Mouse (Mus musculus) Patski (cell line): ENCODE results near the gene Trub2. TPM values are rescaled to one million over a fixed set of nuclear protein-coding genes. Genes with fewer than 3 reads are reported as not detected.

Source experiments
- ATAC-seq: fragments of 100-300 bp; one replicate; pipeline ENCODE4 v1.8.0; 2021
- CTCF ChIA-PET: fragments of 350-600 bp; sonication (Branson Sonifier 250); formaldehyde crosslinking; loops from one replicate; lab custom pipeline; 2022; ENCODE audit warnings: inconsistent platforms; lab: Charles Lee
- POLR2A ChIA-PET: fragments of 350-600 bp; sonication (Branson Sonifier 250); formaldehyde crosslinking; loops from one replicate; lab custom pipeline; 2022; ENCODE audit warnings: antibody characterized with exemption, inconsistent platforms; lab: Charles Lee
- DNase-seq: peaks from one replicate; pipeline ENCODE4 v3.0.0-alpha.2; 2011; ENCODE audit warnings: low read depth, low spot score
- H3K27me3 ChIP-seq: fragments of 371-371 bp; one replicate; pipeline ENCODE4 v1.5.1; 2021
- CTCF ChIP-seq: fragments of 100-300 bp; IDR thresholded peaks from one replicate; pipeline ENCODE4 v1.5.1; 2021
- in situ Hi-C: fragments of 300-500 bp; cut with MboI; formaldehyde crosslinking; loops from 3 replicates; pipeline ENCODE4 v1.11.1; 2018; ENCODE audit warnings: low pct_unique_long_range_greater_than_20kb, mixed read lengths
- polyA plus RNA-seq: library from polyadenylated mRNA; unstranded; gene quantifications from one replicate; pipeline ENCODE4 v1.2.3, GENCODE M21; 2021

Gene Trub2
- polyA plus RNA-seq, 1 experiment from 2014 or later, result 52.9 TPM

DNA sequence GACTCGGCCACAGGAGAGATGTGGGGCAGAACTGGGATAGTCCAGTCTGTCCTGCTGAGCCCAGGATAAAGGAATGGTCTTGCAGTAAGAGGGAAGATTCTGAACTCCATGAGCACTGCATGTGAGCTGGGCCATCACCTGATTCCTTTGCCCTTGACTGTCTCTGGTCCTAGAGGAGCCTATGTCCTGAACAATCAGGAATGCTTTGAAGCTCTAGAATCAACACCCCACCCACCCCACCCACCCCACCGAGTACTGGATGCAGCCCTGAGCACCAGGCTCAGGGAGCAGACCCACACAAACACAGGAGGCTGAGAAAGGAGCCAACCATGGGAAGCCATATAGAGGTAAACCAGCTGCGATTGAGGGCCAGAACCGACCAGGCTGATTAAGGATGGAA, 39.8 kb downstream of the Trub2 start:
- DNase-seq (no peak), ATAC-seq (no peak)
- CTCF ChIA-PET, result interaction anchor here (0.7 kb wide), 1 partner anchor 21 kb away, joined by 3 read pairs; no protein-coding TSS in a partner anchor
- H3K27me3 ChIP-seq, result no peaks in the 10 kb centered on the region
- in situ Hi-C loops, result no loop called here
- POLR2A ChIA-PET, result no interaction called here
- TF ChIP-seq CTCF, result no peak

DNA sequence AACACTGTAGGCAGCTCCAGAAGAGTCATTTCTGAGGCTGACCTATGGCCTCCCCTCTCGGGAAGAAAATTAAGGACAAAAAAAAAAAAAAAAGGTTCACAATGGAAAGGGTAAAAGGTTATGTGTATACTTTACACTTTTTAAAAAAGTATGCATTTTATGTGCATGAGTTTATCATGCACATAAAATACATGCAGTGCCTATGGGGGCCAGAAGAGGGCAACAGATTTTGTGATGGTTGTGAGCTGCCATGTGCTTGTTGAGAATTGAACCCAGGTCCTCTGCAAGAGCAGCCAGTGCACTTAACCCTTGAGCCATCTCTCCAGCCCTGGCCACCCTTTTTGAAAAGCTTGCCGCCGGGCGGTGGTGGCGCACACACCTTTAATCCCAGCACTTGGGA, 40.5 kb downstream of the Trub2 start:
- CTCF ChIA-PET, result interaction anchor here (0.6 kb wide), 1 partner anchor 1809 kb away, joined by 3 read pairs; no protein-coding TSS in a partner anchor
- POLR2A ChIA-PET, result interaction anchor here (0.7 kb wide), 1 partner anchor 36 kb away, joined by 3 read pairs; no protein-coding TSS in a partner anchor
- no peak for TF ChIP-seq CTCF
- in situ Hi-C loops, result no loop called here
- no peak for DNase-seq
- no peak for ATAC-seq
- H3K27me3 ChIP-seq, result no peaks in the 10 kb centered on the region

DNA sequence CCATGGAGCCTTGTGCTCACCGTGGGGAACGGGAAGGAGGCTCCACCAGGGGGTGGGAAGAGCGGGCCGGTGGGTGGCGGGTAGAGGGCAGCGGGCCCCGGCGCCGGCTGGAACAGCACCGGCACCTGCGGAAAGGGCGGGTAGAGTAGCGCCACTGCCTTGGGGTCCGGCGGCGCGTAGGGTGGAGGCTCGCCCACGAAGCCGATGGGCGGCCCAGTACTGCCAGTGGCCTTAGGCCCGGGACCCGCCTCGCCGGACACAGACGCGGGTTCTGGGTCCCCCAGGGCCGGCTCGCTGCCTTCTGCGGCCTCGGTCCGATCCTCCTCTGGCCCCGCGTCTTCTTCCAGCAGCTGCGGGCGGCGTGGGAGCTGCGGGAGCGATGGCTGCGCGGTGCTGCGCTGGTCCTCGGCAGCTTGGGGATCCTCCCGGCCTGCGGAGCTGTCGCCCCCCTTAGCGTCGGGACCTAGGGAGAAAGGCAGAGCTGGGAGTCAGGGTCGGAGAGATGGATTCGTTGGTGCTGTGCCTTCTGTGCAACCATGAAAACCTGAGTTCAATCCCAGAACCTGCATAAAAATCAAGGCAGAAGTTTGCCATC, 41.0 kb downstream of the Trub2 start:
- in situ Hi-C loops, result no loop called here
- CTCF ChIA-PET, result interaction anchor here (0.6 kb wide), 1 partner anchor 1809 kb away, joined by 3 read pairs; no protein-coding TSS in a partner anchor
- no peak for DNase-seq
- POLR2A ChIA-PET, result interaction anchor here (0.7 kb wide), 1 partner anchor 35 kb away, joined by 3 read pairs; no protein-coding TSS in a partner anchor
- TF ChIP-seq CTCF, result no peak
- no peaks in the 10 kb centered on the region for H3K27me3 ChIP-seq
- no peak for ATAC-seq

DNA sequence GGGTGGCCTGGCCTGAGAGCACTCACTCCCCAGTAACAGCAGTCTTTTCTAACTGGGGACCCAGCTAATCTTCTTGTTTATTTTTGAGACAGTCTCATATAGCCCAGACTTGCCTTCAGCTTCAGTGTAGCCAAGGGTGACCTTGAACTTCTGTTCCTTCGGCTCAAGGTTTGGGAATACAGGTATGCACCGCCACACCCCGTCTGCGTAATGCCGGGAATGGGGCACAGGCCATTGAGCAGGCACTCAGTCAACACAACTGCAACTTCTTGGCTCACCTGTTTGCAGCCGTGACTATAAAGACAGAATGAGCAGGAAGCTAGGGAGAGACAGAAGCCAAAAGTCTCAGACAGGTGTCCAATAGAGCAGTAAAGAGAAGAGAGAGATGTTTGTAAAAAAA, 44.0 kb downstream of the Trub2 start:
- DNase-seq (no peak), ATAC-seq (no peak)
- ChIA-PET POLR2A (interaction anchor here (0.6 kb wide), 1 partner anchor 184 kb away, joined by 4 read pairs; no protein-coding TSS in a partner anchor), CTCF (no interaction called here)
- in situ Hi-C loops, result no loop called here
- no peak for TF ChIP-seq CTCF
- H3K27me3 ChIP-seq, result no peaks in the 10 kb centered on the region

DNA sequence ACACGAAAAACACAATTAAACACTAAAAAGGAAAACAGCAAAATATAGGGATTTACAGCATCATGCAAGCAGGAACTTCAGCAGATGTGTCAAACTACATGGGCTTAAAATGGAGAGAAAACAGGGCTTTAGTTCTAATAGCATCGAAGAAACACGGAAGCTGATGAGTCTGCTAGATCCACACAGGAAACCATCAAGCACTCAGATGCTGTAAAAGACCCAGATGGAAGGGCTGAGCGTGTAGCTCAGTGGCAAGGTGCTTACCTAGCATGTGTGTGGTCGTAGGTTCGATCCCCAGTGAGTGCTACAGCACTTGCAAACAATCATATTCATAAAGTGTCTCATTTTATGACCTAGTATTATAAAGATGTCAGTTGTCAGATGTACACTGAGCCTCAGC, 47.1 kb downstream of the Trub2 start:
- DNase-seq (no peak), ATAC-seq (no peak)
- TF ChIP-seq CTCF, result no peak
- in situ Hi-C loops, result no loop called here
- H3K27me3 ChIP-seq, result no peaks in the 10 kb centered on the region
- ChIA-PET CTCF (no interaction called here), POLR2A (no interaction called here)

DNA sequence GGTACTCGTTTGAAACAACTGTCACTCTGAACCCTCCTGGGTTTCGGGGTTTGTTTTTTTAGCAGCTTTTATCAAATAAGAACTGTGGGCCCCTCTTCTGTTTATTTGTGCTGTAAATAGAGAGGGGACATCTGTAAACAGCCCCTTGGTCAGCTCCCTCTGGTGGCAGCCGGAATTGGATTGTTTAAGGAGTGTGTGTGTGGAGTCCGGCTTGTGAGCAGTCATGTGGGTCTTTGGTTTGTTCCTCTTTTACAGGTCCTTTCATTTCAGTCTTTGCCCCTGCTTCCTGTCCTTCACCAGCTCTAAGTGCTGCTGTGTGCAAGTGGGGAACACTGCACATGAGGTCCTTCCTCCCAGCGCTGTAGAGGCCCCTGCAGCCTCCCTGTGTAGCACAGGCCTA, 48.9 kb downstream of the Trub2 start:
- CTCF ChIA-PET, result no interaction called here
- H3K27me3 ChIP-seq, result no peaks in the 10 kb centered on the region
- TF ChIP-seq CTCF, result no peak
- ATAC-seq (no peak), DNase-seq (no peak)
- POLR2A ChIA-PET, result no interaction called here
- in situ Hi-C loops, result no loop called here

DNA sequence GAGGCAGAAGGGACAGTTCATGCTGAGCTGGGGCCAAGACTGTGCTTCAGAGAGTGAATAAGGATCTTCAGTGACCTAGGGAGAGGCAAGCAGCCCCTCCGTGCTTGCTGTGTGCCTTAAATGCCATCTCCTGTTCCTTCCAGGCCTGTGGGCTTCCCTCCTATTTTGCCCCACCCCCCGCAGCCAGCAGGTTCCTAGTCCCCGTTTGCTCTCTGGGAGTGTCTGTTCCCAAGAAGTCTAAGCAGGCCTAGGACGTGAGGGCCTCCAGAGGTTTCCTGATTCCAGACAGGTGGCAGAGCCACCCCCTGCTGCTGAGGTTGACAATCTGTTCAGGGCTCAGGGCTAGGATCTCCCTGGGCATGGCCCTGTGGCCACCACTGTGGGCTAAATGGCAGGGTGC, 49.5 kb downstream of the Trub2 start:
- no peaks in the 10 kb centered on the region for H3K27me3 ChIP-seq
- no peak for ATAC-seq
- POLR2A ChIA-PET, result no interaction called here
- CTCF ChIA-PET, result no interaction called here
- DNase-seq, result no peak
- TF ChIP-seq CTCF, result no peak
- in situ Hi-C loops, result no loop called here

DNA sequence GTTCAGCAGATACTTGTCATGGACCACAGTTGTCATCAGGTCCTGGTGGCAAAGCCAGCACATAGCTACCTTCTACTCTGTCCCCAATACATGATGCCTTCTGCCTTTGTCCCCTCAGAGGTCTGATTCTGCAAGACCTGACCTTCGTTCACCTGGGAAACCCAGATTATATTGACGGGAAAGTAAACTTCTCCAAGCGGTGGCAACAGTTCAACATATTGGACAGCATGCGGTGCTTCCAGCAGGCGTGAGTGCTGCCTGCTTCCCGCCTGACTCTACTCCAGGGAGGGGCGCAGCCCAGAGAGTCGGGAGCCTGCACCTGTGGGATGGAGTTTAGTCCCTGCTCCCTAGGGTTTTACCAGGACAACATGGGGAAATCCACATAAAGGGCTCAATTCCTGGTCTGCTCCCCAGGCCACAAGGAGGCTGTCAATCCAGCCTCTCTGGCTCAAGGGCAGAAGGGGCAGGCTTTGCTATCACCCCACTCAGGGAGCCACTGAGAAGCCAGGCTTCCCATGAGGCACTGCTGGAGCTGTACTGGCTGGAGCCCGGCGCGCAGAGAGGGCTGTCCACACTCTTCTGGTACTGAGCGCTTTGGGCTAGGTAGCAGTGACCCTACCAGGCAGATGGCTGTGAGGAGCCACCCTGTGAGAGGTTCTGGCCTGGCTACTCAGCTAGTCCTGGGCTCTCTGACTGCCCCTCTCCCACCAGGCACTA, 50.9 kb downstream of the Trub2 start:
- ATAC-seq, result no peak
- ChIA-PET CTCF (no interaction called here), POLR2A (no interaction called here)
- no peak for TF ChIP-seq CTCF
- in situ Hi-C loops, result no loop called here
- no peak for DNase-seq
- H3K27me3 ChIP-seq, result no peaks in the 10 kb centered on the region

DNA sequence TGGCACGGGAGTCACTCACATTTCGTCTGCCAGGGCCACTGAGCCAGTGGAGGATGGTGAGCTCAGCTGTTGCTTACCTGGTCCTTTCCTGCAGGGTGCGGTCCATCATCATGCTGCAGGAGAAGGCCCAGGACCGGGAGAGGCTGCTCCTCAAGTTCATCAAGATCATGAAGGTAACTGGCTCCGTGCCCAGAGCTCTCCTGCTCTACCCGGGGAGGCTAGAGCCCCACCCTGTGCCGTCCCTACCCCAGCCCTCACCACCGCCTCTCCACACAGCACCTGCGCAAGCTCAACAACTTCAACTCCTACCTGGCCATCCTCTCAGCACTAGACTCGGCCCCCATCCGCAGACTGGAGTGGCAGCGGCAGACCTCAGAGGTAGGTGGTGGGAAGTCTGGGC, 52.6 kb downstream of the Trub2 start:
- TF ChIP-seq CTCF, result no peak
- POLR2A ChIA-PET, result no interaction called here
- CTCF ChIA-PET, result interaction anchor here (1.1 kb wide), 1 partner anchor 20 kb away, joined by 3 read pairs; no protein-coding TSS in a partner anchor
- ATAC-seq, result no peak
- DNase-seq, result no peak
- no peaks in the 10 kb centered on the region for H3K27me3 ChIP-seq
- in situ Hi-C loops, result no loop called here

DNA sequence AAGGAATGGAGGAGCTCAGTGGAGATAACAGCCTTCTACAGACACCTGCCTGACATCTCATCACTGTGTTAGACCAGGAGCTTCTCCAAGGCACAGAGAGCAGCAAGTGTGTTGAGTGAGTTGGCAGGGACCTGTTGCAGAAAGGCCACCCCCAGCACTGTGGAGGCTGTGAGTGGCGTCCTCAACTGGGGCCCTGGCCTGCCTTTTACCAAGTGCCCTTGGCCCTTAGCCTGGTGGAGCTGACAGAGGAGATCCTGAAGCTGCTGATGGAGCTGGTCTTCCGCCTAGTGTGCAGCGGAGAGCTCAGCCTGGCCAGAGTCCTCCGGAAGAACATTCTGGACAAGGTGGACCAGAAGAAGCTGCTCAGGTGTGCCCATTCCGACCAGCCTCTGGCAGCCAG, 55.0 kb downstream of the Trub2 start:
- ChIA-PET POLR2A (interaction anchor here (1.2 kb wide), 1 partner anchor 27 kb away, joined by 3 read pairs; no protein-coding TSS in a partner anchor), CTCF (interaction anchor here (3.4 kb wide), 1 partner anchor 115 kb away, joined by 16 read pairs; the partner anchor contains the start of gene Rapgef1)
- no peak for ATAC-seq
- no peaks in the 10 kb centered on the region for H3K27me3 ChIP-seq
- no peak for TF ChIP-seq CTCF
- in situ Hi-C loops, result no loop called here
- no peak for DNase-seq

DNA sequence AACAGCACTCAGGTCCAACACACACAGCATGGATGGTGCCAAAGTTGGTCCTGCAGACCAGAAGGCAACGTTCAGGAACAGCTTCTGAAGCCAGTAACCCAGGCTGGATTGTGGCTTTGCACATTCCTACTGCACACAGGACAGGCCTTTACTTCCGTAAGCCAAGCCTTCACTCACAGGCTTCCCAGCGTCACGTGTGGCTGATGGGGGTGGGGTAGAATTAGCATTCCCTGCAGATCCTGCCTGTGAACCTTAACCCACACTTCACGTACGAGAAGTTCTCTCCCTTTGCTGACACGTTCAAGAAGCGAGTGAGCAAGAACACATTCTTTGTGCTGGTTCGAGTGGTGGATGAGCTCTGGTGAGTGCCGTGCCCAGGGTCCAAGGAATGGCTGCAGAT, 55.7 kb downstream of the Trub2 start:
- TF ChIP-seq CTCF, result no peak
- POLR2A ChIA-PET, result no interaction called here
- DNase-seq (no peak), ATAC-seq (no peak)
- CTCF ChIA-PET, result interaction anchor here (2.3 to 3.4 kb wide), 2 partner anchors 16 to 114 kb away, joined by 12 to 16 read pairs; partner anchors contain the start of gene Rapgef1
- in situ Hi-C loops, result no loop called here
- no peaks in the 10 kb centered on the region for H3K27me3 ChIP-seq
